Comparison of ENCODE assay signal across 16 mouse cellular contexts in the genomic region with DNA sequence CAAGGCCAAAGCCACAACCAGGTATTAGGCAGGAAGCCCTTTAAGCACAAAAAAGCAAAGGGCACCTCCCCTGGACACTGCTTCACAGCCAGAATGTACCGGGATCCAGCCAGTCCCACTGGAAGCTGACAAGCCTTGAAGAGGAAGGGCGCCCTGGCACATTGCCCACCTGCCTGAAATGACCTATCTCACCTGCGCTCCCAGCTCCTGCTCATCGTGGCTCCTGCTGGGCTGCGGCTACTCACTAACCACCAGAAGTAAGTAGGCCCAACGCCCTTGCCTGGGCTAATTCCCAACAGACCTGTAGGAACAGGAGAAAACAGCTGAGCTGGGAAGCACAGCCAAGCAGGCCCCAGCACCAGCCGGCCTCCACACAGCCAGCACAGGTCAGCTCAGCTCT. TPM values are rescaled to one million over a fixed set of nuclear protein-coding genes. Genes with fewer than 3 reads are reported as not detected.
DNase-seq lines count a peak whose midpoint lies in the region; ATAC-seq lines count a peak whose summit lies in the region.
"Had no signal": no experiment of that assay in that cellular context is flagged by ENCODE, and none has a peak within 500 bp of the region (broad histone marks: within the 10 kb centered on the region; RNA-seq: fewer than 3 reads in every experiment).

No protein-coding gene starts in this region.

- H3K9me3 ChIP-seq in kidney, embryonic 15.5 days (replicated peaks): no peaks in the 10 kb centered on the region
- H3K9me3 ChIP-seq: embryonic facial prominence, embryonic 13.5 days; forebrain, embryonic 13.5 days; heart, embryonic 13.5 days; hindbrain, embryonic 12.5 days; limb, embryonic 13.5 days had no signal

- H3K79me2 ChIP-seq in macrophage (ENCODE audit: inconsistent target): peaks cover 83% of the 10 kb centered on the region

- no peak overlapping the region for H3K27ac ChIP-seq in kidney, embryonic 15.5 days
- H3K27ac ChIP-seq in macrophage: peak overlapping the region; percentile 97
- H3K27ac ChIP-seq: embryonic facial prominence, embryonic 13.5 days; forebrain, embryonic 13.5 days; heart, embryonic 13.5 days; hindbrain, embryonic 12.5 days; kidney, postnatal 0 days; limb, embryonic 13.5 days had no signal

- peak; percentile 76 for DNase-seq in kidney, adult 18-20 months
- peak; percentile 55 to 66 for DNase-seq in cerebellum, postnatal 25 days
- DNase-seq in kidney, postnatal 25 days: peak; percentile 85 to 92
- no peak for DNase-seq in ovary, postnatal 10 days (ENCODE audit: low spot score)
- DNase-seq in embryo, embryonic 10.5 days (ENCODE audit: low spot score): no peak
- no peak for DNase-seq in frontal cortex, postnatal 25 days (ENCODE audit: low spot score in 2 of 2)
- DNase-seq: gastrocnemius, postnatal 25 days; right cerebral cortex, postnatal 4 days had no signal

- no peak for ATAC-seq in kidney, embryonic 15.5 days (replicated peaks; ENCODE audit: low FRiP score)
- ATAC-seq: forebrain, embryonic 13.5 days had no signal

- 78% methylated on average over 7 of the region's 7 CpGs for WGBS in kidney, embryonic 15.5 days
- WGBS in macrophage (ENCODE audit: missing documents): 89% methylated on average over 7 of the region's 7 CpGs

- H3K36me3 ChIP-seq in kidney, embryonic 15.5 days: no peaks in the 10 kb centered on the region
- peaks cover 10% of the 10 kb centered on the region; the same call in 1 of the 2 replicates for H3K36me3 ChIP-seq in macrophage (ENCODE audit: inconsistent target)
- H3K36me3 ChIP-seq: heart, embryonic 13.5 days; hindbrain, embryonic 12.5 days had no signal

- H3K4me3 ChIP-seq in kidney, embryonic 15.5 days (replicated peaks): no peak overlapping the region
- no peak overlapping the region for H3K4me3 ChIP-seq in macrophage (ENCODE audit: inconsistent target)
- H3K4me3 ChIP-seq: embryonic facial prominence, embryonic 13.5 days; forebrain, embryonic 13.5 days; heart, embryonic 13.5 days; hindbrain, embryonic 12.5 days; limb, embryonic 13.5 days had no signal

- peaks cover 43% of the 10 kb centered on the region for H3K4me1 ChIP-seq in kidney, embryonic 15.5 days

- H3K27me3 ChIP-seq in kidney, embryonic 15.5 days: no peaks in the 10 kb centered on the region
- H3K27me3 ChIP-seq: embryonic facial prominence, embryonic 13.5 days; heart, embryonic 13.5 days; limb, embryonic 13.5 days had no signal

- no peak overlapping the region for H3K9ac ChIP-seq in kidney, embryonic 15.5 days
- H3K9ac ChIP-seq: embryonic facial prominence, embryonic 13.5 days; forebrain, embryonic 13.5 days; heart, embryonic 13.5 days; hindbrain, embryonic 12.5 days; limb, embryonic 13.5 days had no signal

- H3K4me2 ChIP-seq in kidney, embryonic 15.5 days: no peak overlapping the region
- H3K4me2 ChIP-seq: embryonic facial prominence, embryonic 13.5 days; forebrain, embryonic 13.5 days; heart, embryonic 13.5 days; hindbrain, embryonic 12.5 days; limb, embryonic 13.5 days had no signal

RNA-seq across cellular contexts. Expression of gene Prkcd, which starts 3.9 kb away (rescaled TPM):
- polyA plus RNA-seq in kidney, embryonic 15.5 days (2015; fragmentation: Nextera tagmentation; extraction: Ambion mirVana): 47.5 and 50.6 TPM in 2 replicates
- total RNA-seq in macrophage (2018; cell fraction: chromatin; rRNA removed): 1,000 to 10,000 TPM in 23 of 26 experiments, 100 to 1,000 TPM in 3; 920 to 2,399 (median 1,316) TPM
- total RNA-seq in macrophage (2018; cell fraction: cytosol; rRNA removed): 100 to 1,000 TPM; 168 to 279 (median 213) TPM
- 1,000 to 10,000 TPM in 7 of 26 experiments, 100 to 1,000 TPM in 19; 420 to 1,209 (median 753) TPM for total RNA-seq in macrophage (2018; cell fraction: nucleus; rRNA removed)
- 108 to 303 TPM (median 176 TPM) in 3 replicates for polyA plus RNA-seq in macrophage (2018)

RNA-seq across cellular contexts. Expression of gene Rft1, which starts 32.0 kb away (rescaled TPM):
- polyA plus RNA-seq in kidney, embryonic 15.5 days (2015; fragmentation: Nextera tagmentation; extraction: Ambion mirVana): 18.8 and 20.2 TPM in 2 replicates
- 10 to 100 TPM; 15.0 to 88.5 (median 53.0) TPM for total RNA-seq in macrophage (2018; cell fraction: chromatin; rRNA removed)
- total RNA-seq in macrophage (2018; cell fraction: cytosol; rRNA removed): 10 to 100 TPM; 10.8 to 21.9 (median 16.2) TPM
- 10 to 100 TPM; 13.2 to 52.7 (median 28.8) TPM for total RNA-seq in macrophage (2018; cell fraction: nucleus; rRNA removed)
- polyA plus RNA-seq in macrophage (2018): 11.3 to 19.5 TPM (median 16.6 TPM) in 3 replicates

Comparison
In these comparisons a context has a peak if more than half of its experiments do, and no peak if none do; other contexts are left out.
1. DNase-seq: peak in kidney, adult 18-20 months (single experiment), cerebellum, postnatal 25 days (2 of 2) and kidney, postnatal 25 days (2 of 2); none in ovary, postnatal 10 days (single experiment), embryo, embryonic 10.5 days (single experiment) and frontal cortex, postnatal 25 days (0 of 2).